Mouse (Mus musculus) cerebral cortex, adult 2 months (tissue): Measurements from ENCODE around the gene Arl13b.

ENCODE experiments used
- WGBS: fragments of 180-500 bp; shearing (Covaris S2); methylation state at CpG from one replicate; pipeline ENCODE4 v1.1.7; 2018; 5-methylcytosine and 5-hydroxymethylcytosine counted together

Arl13b gene

GRCm38 (mm10) chr16:62846498-62847312, at the start of gene Arl13b:
Gene Arl13b (minus strand): TSS chr16:62847040.
- WGBS = under 1% methylated on average over 52 of the region's 52 CpGs

GRCm38 (mm10) chr16:62895824-62896223, 49.0 kb upstream of the Arl13b start:
- 94% methylated on average over 3 of the region's 3 CpGs for WGBS

- WGBS = 52% methylated on average over 6 of the region's 6 CpGs
These were observed 27.2 kb upstream of the Arl13b start for GRCm38 (mm10) chr16:62874065-62874464.

- 63% methylated on average over 4 of the region's 4 CpGs for WGBS
These were observed 26.3 kb upstream of the Arl13b start for GRCm38 (mm10) chr16:62873180-62873579.

- WGBS = 76% methylated on average over 5 of the region's 5 CpGs
These were observed 25.9 kb upstream of the Arl13b start for GRCm38 (mm10) chr16:62872688-62873117.

- WGBS = 65% methylated on average over 6 of the region's 6 CpGs
These were observed 14.6 kb upstream of the Arl13b start for GRCm38 (mm10) chr16:62861455-62861854.

GRCm38 (mm10) chr16:62860140-62860539, 13.3 kb upstream of the Arl13b start:
- WGBS = 57% methylated on average over 1 of the region's 1 CpGs

GRCm38 (mm10) chr16:62858018-62858417, 11.2 kb upstream of the Arl13b start:
- 91% methylated on average over 1 of the region's 1 CpGs for WGBS

- WGBS = 96% methylated on average over 2 of the region's 2 CpGs
These were observed 10.7 kb upstream of the Arl13b start for GRCm38 (mm10) chr16:62857498-62857897.

GRCm38 (mm10) chr16:62856273-62856672, 9.4 kb upstream of the Arl13b start:
- 83% methylated on average over 2 of the region's 2 CpGs for WGBS

GRCm38 (mm10) chr16:62855385-62855784, 8.5 kb upstream of the Arl13b start:
- 67% methylated on average over 6 of the region's 6 CpGs for WGBS

- 5% methylated on average over 42 of the region's 42 CpGs for WGBS
These were observed 7.6 kb upstream of the Arl13b start, which contains the start of gene Pros1 for GRCm38 (mm10) chr16:62854191-62855068. Gene Pros1 (plus strand): TSS chr16:62854307.

- 9% methylated on average over 3 of the region's 3 CpGs for WGBS
These were observed 6.8 kb upstream of the Arl13b start for GRCm38 (mm10) chr16:62853611-62854126.

- 88% methylated on average over 3 of the region's 3 CpGs for WGBS
These were observed 5.8 kb upstream of the Arl13b start for GRCm38 (mm10) chr16:62852464-62853252.

GRCm38 (mm10) chr16:62845341-62845740, 1.5 kb downstream of the Arl13b start:
- WGBS = 66% methylated on average over 6 of the region's 6 CpGs

- WGBS = 77% methylated on average over 3 of the region's 3 CpGs
These were observed 12.7 kb downstream of the Arl13b start for GRCm38 (mm10) chr16:62834016-62834735.

- WGBS = 39% methylated on average over 4 of the region's 4 CpGs
These were observed 14.4 kb downstream of the Arl13b start for GRCm38 (mm10) chr16:62832481-62832880.

- WGBS = 68% methylated on average over 2 of the region's 2 CpGs
These were observed 14.8 kb downstream of the Arl13b start for GRCm38 (mm10) chr16:62832027-62832426.

GRCm38 (mm10) chr16:62826156-62827001, 20.5 kb downstream of the Arl13b start:
- WGBS = 67% methylated on average over 12 of the region's 12 CpGs

- WGBS = 72% methylated on average over 6 of the region's 6 CpGs
These were observed 24.4 kb downstream of the Arl13b start for GRCm38 (mm10) chr16:62822472-62822871.
